Mouse (Mus musculus) liver, adult 2 months (tissue): ENCODE measurements at regions not wholly inside any gene's neighbourhood (a gene's known extent, or its start where the extent isn't known, plus 50 kb on each side); places are given as distances from the start of the nearest gene placed in this dataset.

Experiments used
- CTCF ChIP-seq: fragments of 200-500 bp; IDR thresholded peaks from 2 replicates; pipeline ENCODE4 v1.5.1; 2011; ENCODE audit warnings: low read depth, low read length, control low read depth
- POLR2A ChIP-seq: fragments of 200-500 bp; IDR thresholded peaks from 2 replicates; pipeline ENCODE4 v1.6.1; 2011; ENCODE audit warnings: low read length, control low read depth; ENCODE audit not compliant: insufficient read depth; ENCODE audit errors: extremely low read depth

GRCm38 (mm10) chr9:84825768-84826167, 486.8 kb upstream of the Gm11114 start:
- TF ChIP-seq CTCF = no peak
- TF ChIP-seq POLR2A = no peak
